Mouse (Mus musculus) heart, embryonic 16.5 days (tissue): ENCODE data around the gene Zbtb20. TPM values are rescaled to one million over a fixed set of nuclear protein-coding genes. Genes with fewer than 3 reads are reported as not detected.

ENCODE experiments used
- ATAC-seq: fragments of 200-750 bp; cut with Nextera tagmentation; replicated peaks from 2 replicates; pipeline ENCODE4 v1.8.0; 2017; ENCODE audit warnings: moderate number of reproducible peaks; ENCODE audit not compliant: insufficient read depth, low FRiP score; ENCODE audit errors: extremely low read depth
- H3K27ac ChIP-seq: fragments of 300-500 bp; sonication (generic); 2 replicates; pipeline ENCODE4 v1.5.1; 2014; ENCODE audit warnings: mild to moderate bottlenecking, low read length, control low read depth, moderate library complexity
- H3K27me3 ChIP-seq: fragments of 300-500 bp; sonication (generic); 2 replicates; pipeline ENCODE4 v1.6.1; 2014; ENCODE audit warnings: low read length, mixed read lengths; ENCODE audit not compliant: control insufficient read depth, insufficient read depth
- H3K36me3 ChIP-seq: fragments of 300-500 bp; sonication (generic); 2 replicates; pipeline ENCODE4 v1.6.1; 2014; ENCODE audit not compliant: control insufficient read depth, insufficient read depth
- H3K4me1 ChIP-seq: fragments of 300-500 bp; sonication (generic); 2 replicates; pipeline ENCODE4 v1.6.1; 2014; ENCODE audit warnings: low read length, mixed read lengths; ENCODE audit not compliant: control insufficient read depth, insufficient read depth
- H3K4me2 ChIP-seq: fragments of 300-500 bp; sonication (generic); 2 replicates; pipeline ENCODE4 v1.6.1; 2014; ENCODE audit warnings: low read depth, mild to moderate bottlenecking, control low read depth, low read length
- H3K4me3 ChIP-seq: fragments of 300-500 bp; sonication (generic); 2 replicates; pipeline ENCODE4 v1.5.1; 2014; ENCODE audit warnings: mild to moderate bottlenecking, control low read depth, low read length
- H3K9ac ChIP-seq: fragments of 300-500 bp; sonication (generic); 2 replicates; pipeline ENCODE4 v1.6.1; 2014; ENCODE audit warnings: low read length, control low read depth
- H3K9me3 ChIP-seq: fragments of 300-500 bp; sonication (generic); replicated peaks from 2 replicates; pipeline ENCODE4 v1.6.1; 2016; ENCODE audit warnings: low read length; ENCODE audit not compliant: control insufficient read depth
- WGBS: fragments of 180-500 bp; shearing (Covaris S2); extraction: QIAGEN DNeasy Blood & Tissue Kit; methylation state at CpG from one replicate; pipeline ENCODE4 v1.1.7; 2014; 5-methylcytosine and 5-hydroxymethylcytosine counted together
- polyA plus RNA-seq: library from polyadenylated mRNA; unstranded; fragments of >200 nt; fragmentation: Nextera tagmentation; extraction: Ambion mirVana; gene quantifications from 2 replicates; pipeline ENCODE4 v1.2.1, GENCODE M21; 2015

The Zbtb20 gene
- polyA plus RNA-seq, 1 experiment from 2014 or later: 45.2 TPM

- H3K27me3 ChIP-seq: no peaks in the 10 kb centered on the region
- no peak for ATAC-seq
- H3K4me1 ChIP-seq: no peaks in the 10 kb centered on the region
- H3K9ac ChIP-seq: no peak overlapping the region
- H3K4me3 ChIP-seq: no peak overlapping the region
- no peaks in the 10 kb centered on the region for H3K36me3 ChIP-seq
- H3K9me3 ChIP-seq: no peaks in the 10 kb centered on the region
- WGBS: 96% methylated on average over 1 of the region's 1 CpGs
- H3K27ac ChIP-seq: no peak overlapping the region
- H3K4me2 ChIP-seq: no peak overlapping the region
These were observed 602.7 kb downstream of the Zbtb20 start for GRCm38 (mm10) chr16:43478352-43478751.

GRCm38 (mm10) chr16:43480532-43480931 lies 604.9 kb downstream of the Zbtb20 start:
- Histone ChIP-seq H3K4me3 (no peak overlapping the region), H3K9me3 (no peaks in the 10 kb centered on the region), H3K36me3 (no peaks in the 10 kb centered on the region), H3K4me2 (no peak overlapping the region), H3K4me1 (no peaks in the 10 kb centered on the region), H3K27me3 (no peaks in the 10 kb centered on the region), H3K9ac (no peak overlapping the region), H3K27ac (no peak overlapping the region)
- 83% methylated on average over 6 of the region's 6 CpGs for WGBS
- no peak for ATAC-seq

GRCm38 (mm10) chr16:43482125-43482524 lies 606.4 kb downstream of the Zbtb20 start:
- Histone ChIP-seq H3K27ac (no peak overlapping the region), H3K36me3 (no peaks in the 10 kb centered on the region), H3K4me2 (no peak overlapping the region), H3K27me3 (no peaks in the 10 kb centered on the region), H3K4me1 (no peaks in the 10 kb centered on the region), H3K9ac (no peak overlapping the region), H3K9me3 (no peaks in the 10 kb centered on the region), H3K4me3 (no peak overlapping the region)
- WGBS: 66% methylated on average over 3 of the region's 3 CpGs
- ATAC-seq: no peak

GRCm38 (mm10) chr16:43482738-43483137 lies 607.1 kb downstream of the Zbtb20 start:
- Histone ChIP-seq H3K9me3 (no peaks in the 10 kb centered on the region), H3K4me3 (no peak overlapping the region), H3K9ac (no peak overlapping the region), H3K4me1 (no peaks in the 10 kb centered on the region), H3K4me2 (no peak overlapping the region), H3K27me3 (no peaks in the 10 kb centered on the region), H3K36me3 (no peaks in the 10 kb centered on the region), H3K27ac (no peak overlapping the region)
- ATAC-seq: no peak
- WGBS: 88% methylated on average over 2 of the region's 2 CpGs

GRCm38 (mm10) chr16:43484400-43484799 lies 608.7 kb downstream of the Zbtb20 start:
- Histone ChIP-seq H3K4me2 (no peak overlapping the region), H3K9ac (no peak overlapping the region), H3K36me3 (no peaks in the 10 kb centered on the region), H3K9me3 (no peaks in the 10 kb centered on the region), H3K27me3 (no peaks in the 10 kb centered on the region), H3K4me1 (no peaks in the 10 kb centered on the region), H3K4me3 (no peak overlapping the region), H3K27ac (no peak overlapping the region)
- no peak for ATAC-seq
- WGBS: 70% methylated on average over 4 of the region's 4 CpGs

- Histone ChIP-seq H3K4me3 (no peak overlapping the region), H3K4me2 (no peak overlapping the region), H3K4me1 (no peaks in the 10 kb centered on the region), H3K27ac (no peak overlapping the region), H3K27me3 (no peaks in the 10 kb centered on the region), H3K36me3 (no peaks in the 10 kb centered on the region), H3K9me3 (no peaks in the 10 kb centered on the region), H3K9ac (no peak overlapping the region)
- 79% methylated on average over 3 of the region's 3 CpGs for WGBS
- no peak for ATAC-seq
These were observed 613.7 kb downstream of the Zbtb20 start for GRCm38 (mm10) chr16:43489362-43489761.

GRCm38 (mm10) chr16:43489984-43490383 lies 614.3 kb downstream of the Zbtb20 start:
- Histone ChIP-seq H3K4me3 (no peak overlapping the region), H3K27ac (no peak overlapping the region), H3K9ac (no peak overlapping the region), H3K9me3 (no peaks in the 10 kb centered on the region), H3K27me3 (no peaks in the 10 kb centered on the region), H3K36me3 (no peaks in the 10 kb centered on the region), H3K4me1 (no peaks in the 10 kb centered on the region), H3K4me2 (no peak overlapping the region)
- no peak for ATAC-seq
- WGBS: 90% methylated on average over 12 of the region's 12 CpGs

- no peak overlapping the region for H3K27ac ChIP-seq
- 50% methylated on average over 1 of the region's 1 CpGs for WGBS
These were observed 617.2 kb downstream of the Zbtb20 start for GRCm38 (mm10) chr16:43492863-43493262.

GRCm38 (mm10) chr16:43493596-43494385 lies 618.1 kb downstream of the Zbtb20 start:
- no peak for ATAC-seq
- Histone ChIP-seq H3K4me3 (no peak overlapping the region), H3K4me2 (no peak overlapping the region), H3K27ac (no peak overlapping the region), H3K9me3 (no peaks in the 10 kb centered on the region), H3K27me3 (no peaks in the 10 kb centered on the region), H3K4me1 (peaks cover 6% of the 10 kb centered on the region; the same call in 1 of the 2 replicates), H3K36me3 (no peaks in the 10 kb centered on the region), H3K9ac (no peak overlapping the region)
- 67% methylated on average over 5 of the region's 5 CpGs for WGBS

More at GRCm38 (mm10) chr16:43492863-43493262, 617.2 kb downstream of the Zbtb20 start:
- Histone ChIP-seq H3K36me3 (no peaks in the 10 kb centered on the region), H3K4me2 (no peak overlapping the region), H3K4me1 (peaks cover 4% of the 10 kb centered on the region; the same call in 1 of the 2 replicates), H3K9ac (no peak overlapping the region), H3K9me3 (no peaks in the 10 kb centered on the region), H3K27me3 (no peaks in the 10 kb centered on the region), H3K4me3 (no peak overlapping the region)
- ATAC-seq: no peak
